Mouse (Mus musculus) E14TG2a.4 (cell line): ENCODE data around the gene Fermt3.

Source experiments
- H3K27me3 ChIP-seq: 2 replicates; pipeline ENCODE4 v1.6.1; 2014; ENCODE audit warnings: low read length, control low read depth; ENCODE audit not compliant: insufficient read depth
- H3K36me3 ChIP-seq: 2 replicates; pipeline ENCODE4 v1.6.1; 2014; ENCODE audit warnings: low read length, control low read depth; ENCODE audit not compliant: insufficient read depth
- H3K4me1 ChIP-seq: replicated peaks from 2 replicates; pipeline ENCODE4 v1.6.1; 2014; ENCODE audit warnings: low read depth, low read length, control low read depth
- H3K4me3 ChIP-seq: replicated peaks from 2 replicates; pipeline ENCODE4 v1.5.1; 2014; ENCODE audit warnings: mild to moderate bottlenecking, low read length
- H3K9me3 ChIP-seq: 2 replicates; pipeline ENCODE4 v1.6.1; 2014; ENCODE audit warnings: low read length, control low read depth
- CTCF ChIP-seq: conservative IDR thresholded peaks from 2 replicates; pipeline ENCODE4 v1.5.1; 2014; ENCODE audit warnings: low read length
- NANOG ChIP-seq: IDR thresholded peaks from 2 replicates; pipeline ENCODE4 v1.6.1; 2014; ENCODE audit warnings: borderline replicate concordance, low read length, mixed read lengths
- POU5F1 ChIP-seq: IDR thresholded peaks from 2 replicates; pipeline ENCODE4 v1.6.1; 2014; ENCODE audit warnings: low read length, borderline replicate concordance

Gene Fermt3

GRCm38 (mm10) chr19:6979486-6980380 is 39.5 kb downstream of the Fermt3 start:
- Histone ChIP-seq H3K4me3 (peak overlapping the region; percentile 91), H3K4me1 (peaks cover 69% of the 10 kb centered on the region), H3K27me3 (no peaks in the 10 kb centered on the region), H3K9me3 (no peaks in the 10 kb centered on the region), H3K36me3 (peaks cover 64% of the 10 kb centered on the region)
- TF ChIP-seq NANOG (no peak), CTCF (peak; percentile 29; the same call in 1 of the 2 replicates)

GRCm38 (mm10) chr19:6979001-6979479 is 40.2 kb downstream of the Fermt3 start:
- H3K27me3 ChIP-seq: no peaks in the 10 kb centered on the region
- no peaks in the 10 kb centered on the region for H3K9me3 ChIP-seq
- H3K36me3 ChIP-seq: peaks cover 58% of the 10 kb centered on the region
- peaks cover 64% of the 10 kb centered on the region for H3K4me1 ChIP-seq
- TF ChIP-seq POU5F1 (no peak), NANOG (no peak), CTCF (no peak)
- H3K4me3 ChIP-seq: peak overlapping the region; percentile 91

- TF ChIP-seq NANOG (no peak), CTCF (no peak), POU5F1 (no peak)
- Histone ChIP-seq H3K4me1 (peaks cover 64% of the 10 kb centered on the region), H3K27me3 (no peaks in the 10 kb centered on the region), H3K36me3 (peaks cover 54% of the 10 kb centered on the region), H3K9me3 (no peaks in the 10 kb centered on the region), H3K4me3 (peak overlapping the region; percentile 91)
These were observed 40.7 kb downstream of the Fermt3 start for GRCm38 (mm10) chr19:6978639-6978974.

- Histone ChIP-seq H3K4me1 (peaks cover 67% of the 10 kb centered on the region), H3K36me3 (peaks cover 49% of the 10 kb centered on the region), H3K9me3 (no peaks in the 10 kb centered on the region), H3K4me3 (peak overlapping the region; percentile 98), H3K27me3 (no peaks in the 10 kb centered on the region)
- no peak for TF ChIP-seq NANOG
- TF ChIP-seq POU5F1: no peak
- no peak for TF ChIP-seq CTCF
These were observed 41.3 kb downstream of the Fermt3 start for GRCm38 (mm10) chr19:6977759-6978638.

GRCm38 (mm10) chr19:6975537-6976521 is 43.4 kb downstream of the Fermt3 start, which contains the start of gene Plcb3:
Gene Plcb3 (minus strand): TSS chr19:6976470.
- no peak for TF ChIP-seq CTCF
- TF ChIP-seq NANOG: no peak
- TF ChIP-seq POU5F1: no peak
- peaks cover 32% of the 10 kb centered on the region for H3K36me3 ChIP-seq
- H3K9me3 ChIP-seq: no peaks in the 10 kb centered on the region
- peaks cover 72% of the 10 kb centered on the region for H3K4me1 ChIP-seq
- no peaks in the 10 kb centered on the region for H3K27me3 ChIP-seq
- H3K4me3 ChIP-seq: peak within 1 kb of the TSS; percentile 98

- H3K9me3 ChIP-seq: no peaks in the 10 kb centered on the region
- no peaks in the 10 kb centered on the region for H3K27me3 ChIP-seq
- TF ChIP-seq POU5F1 (no peak), NANOG (no peak), CTCF (no peak)
- H3K36me3 ChIP-seq: peaks cover 32% of the 10 kb centered on the region
- H3K4me3 ChIP-seq: peak within 1 kb of the TSS; percentile 98
- peaks cover 81% of the 10 kb centered on the region for H3K4me1 ChIP-seq
These were observed 44.8 kb downstream of the Fermt3 start, which contains the start of gene Ppp1r14b for GRCm38 (mm10) chr19:6974211-6975205. Gene Ppp1r14b (plus strand): TSS chr19:6974968.
